Mouse (Mus musculus) CD4-positive, CD25-positive, alpha-beta regulatory T cell, adult 4 months (primary cell): ENCODE measurements around the gene Chil1. TPM values are rescaled to one million over a fixed set of nuclear protein-coding genes. Genes with fewer than 3 reads are reported as not detected.

ENCODE experiments used
- ATAC-seq: one replicate; pipeline ENCODE4 v1.8.0; 2017
- polyA plus RNA-seq, 2 experiments: library from polyadenylated mRNA; unstranded; fragments of 100-300 nt; shearing (Covaris generic); gene quantifications; one replicate each; pipeline ENCODE4 v1.2.1; 2017

Chil1 gene
- polyA plus RNA-seq, 2 experiments from 2014 or later = 0.51 to 0.94 TPM

DNA sequence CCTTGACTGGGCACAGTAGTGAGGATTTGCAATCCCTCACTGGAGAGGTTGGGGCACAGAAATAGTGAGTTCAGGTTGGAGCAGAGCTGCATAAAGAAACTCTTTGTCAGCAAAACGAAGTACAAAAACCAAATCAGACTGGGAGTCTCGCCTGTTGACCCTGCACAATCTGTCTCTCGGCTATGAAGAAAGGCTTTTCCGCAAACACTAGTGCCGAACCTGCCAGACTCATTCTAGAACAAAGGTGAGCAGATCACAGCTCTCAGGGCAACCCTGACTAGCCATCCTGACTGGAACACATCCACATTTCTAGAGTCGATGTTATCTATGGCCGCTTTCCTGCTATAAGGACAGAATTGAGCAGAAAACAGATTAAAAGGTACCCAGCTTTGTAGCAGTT, 8.9 kb upstream of the Chil1 start:
- ATAC-seq = no peak

- no peak for ATAC-seq
These were observed 4.0 kb upstream of the Chil1 start for GRCm38 (mm10) chr1:134177976-134178375.

- no peak for ATAC-seq
These were observed 2.1 kb downstream of the Chil1 start for GRCm38 (mm10) chr1:134184089-134184488.

- no peak for ATAC-seq
These were observed 6.2 kb downstream of the Chil1 start for GRCm38 (mm10) chr1:134188217-134188616.

GRCm38 (mm10) chr1:134188989-134189729, 7.2 kb downstream of the Chil1 start:
- ATAC-seq = peak; percentile 41

DNA sequence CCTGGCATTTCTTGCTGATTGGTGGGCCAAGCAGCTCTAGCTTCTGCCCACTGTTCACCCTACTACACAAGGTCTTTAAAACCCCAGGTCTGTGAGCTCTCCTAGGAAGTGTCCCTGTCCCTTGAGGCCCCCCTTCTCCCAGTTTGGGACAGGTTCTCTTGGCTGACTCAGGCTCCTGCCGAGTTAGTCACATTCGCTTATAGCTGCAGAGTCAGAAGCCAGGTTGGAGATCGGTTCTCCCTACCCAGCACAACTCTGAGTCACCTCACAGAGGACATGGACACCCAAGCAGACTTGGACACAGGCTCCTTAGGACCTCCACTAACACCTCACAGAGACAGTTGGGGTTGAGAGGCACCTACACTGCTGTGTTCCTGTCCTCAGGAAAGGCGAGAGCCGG, 9.2 kb downstream of the Chil1 start:
- ATAC-seq = no peak

DNA sequence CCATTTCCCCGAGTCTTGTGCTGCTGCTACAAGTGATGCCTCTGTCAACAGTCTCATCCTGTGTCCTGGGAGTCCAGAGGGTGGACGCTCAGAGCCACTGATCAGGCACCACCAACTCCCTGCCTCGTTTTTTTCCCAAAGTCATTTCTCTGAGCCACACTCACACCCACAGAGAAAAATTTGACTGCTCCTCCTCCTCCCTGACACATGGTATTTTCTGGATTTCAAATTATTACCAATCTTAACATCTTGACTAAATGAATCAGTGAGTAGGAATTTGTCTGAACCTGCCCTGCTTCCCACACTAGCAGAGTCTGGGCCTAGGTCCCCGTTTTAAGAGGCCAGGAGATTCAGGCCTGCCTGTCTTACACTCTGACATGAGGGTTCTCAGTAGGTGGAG, 10.0 kb downstream of the Chil1 start:
- ATAC-seq = no peak

- no peak for ATAC-seq
These were observed 11.2 kb downstream of the Chil1 start, which contains the start of gene Mybph for GRCm38 (mm10) chr1:134193126-134193525. Gene Mybph, plus strand, starts transcription at chr1:134193448.

- ATAC-seq = no peak
These were observed 11.8 kb downstream of the Chil1 start for GRCm38 (mm10) chr1:134193674-134194197.

DNA sequence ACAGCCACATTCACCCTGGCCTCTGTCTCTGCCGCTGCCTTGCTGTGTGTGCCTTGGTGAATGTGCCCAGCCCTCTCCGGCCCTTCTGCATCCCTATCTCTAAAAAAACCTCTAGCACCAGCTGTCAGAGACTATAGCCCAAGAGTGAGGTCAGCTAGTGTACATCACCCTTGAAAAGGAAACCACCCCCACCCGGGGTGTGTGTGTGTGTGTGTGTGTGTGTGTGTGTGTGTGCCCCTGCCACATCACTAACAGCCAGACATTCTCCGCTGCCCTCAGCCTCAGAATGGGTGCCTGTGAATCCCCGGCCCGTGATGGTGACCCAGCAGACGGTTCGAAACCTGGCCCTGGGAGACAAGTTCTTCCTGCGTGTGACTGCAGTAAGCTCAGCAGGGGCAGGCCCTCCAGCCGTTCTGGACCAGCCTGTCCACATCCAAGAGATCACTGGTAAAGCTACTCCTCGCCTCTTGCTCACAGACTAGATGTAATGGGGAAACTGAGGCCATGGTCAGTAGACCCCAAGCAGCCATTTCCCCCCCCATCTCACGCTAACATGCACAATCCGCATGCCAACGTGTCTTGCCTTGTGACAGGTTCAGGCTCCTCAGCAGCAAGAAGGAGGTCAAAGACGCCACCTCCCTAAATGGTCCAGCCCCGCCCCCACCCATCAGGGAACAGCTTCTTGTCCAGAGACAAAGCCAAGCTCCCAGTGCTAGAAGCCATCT, 12.5 kb downstream of the Chil1 start:
- no peak for ATAC-seq

GRCm38 (mm10) chr1:134195117-134195516, 13.1 kb downstream of the Chil1 start:
- ATAC-seq = no peak

DNA sequence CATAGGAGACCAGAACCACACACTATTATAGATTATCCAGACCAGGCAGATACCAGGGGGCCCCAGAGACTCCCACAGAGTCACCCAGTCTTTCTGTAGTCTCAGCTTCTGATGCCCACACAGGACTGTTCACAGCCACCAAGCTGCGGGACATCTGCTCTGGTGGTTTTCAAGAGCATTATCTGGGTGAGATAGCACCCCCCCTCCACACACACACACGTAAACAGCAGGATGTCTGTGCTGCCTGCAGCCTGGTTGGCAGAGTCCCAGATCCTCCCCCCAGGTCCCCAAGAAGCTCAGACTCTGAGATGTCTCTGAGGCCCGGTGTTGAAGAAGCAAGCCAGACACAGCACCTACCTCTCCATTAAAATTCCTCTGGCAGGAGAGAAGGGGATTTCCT, 13.6 kb downstream of the Chil1 start:
- ATAC-seq = peak; percentile 63

DNA sequence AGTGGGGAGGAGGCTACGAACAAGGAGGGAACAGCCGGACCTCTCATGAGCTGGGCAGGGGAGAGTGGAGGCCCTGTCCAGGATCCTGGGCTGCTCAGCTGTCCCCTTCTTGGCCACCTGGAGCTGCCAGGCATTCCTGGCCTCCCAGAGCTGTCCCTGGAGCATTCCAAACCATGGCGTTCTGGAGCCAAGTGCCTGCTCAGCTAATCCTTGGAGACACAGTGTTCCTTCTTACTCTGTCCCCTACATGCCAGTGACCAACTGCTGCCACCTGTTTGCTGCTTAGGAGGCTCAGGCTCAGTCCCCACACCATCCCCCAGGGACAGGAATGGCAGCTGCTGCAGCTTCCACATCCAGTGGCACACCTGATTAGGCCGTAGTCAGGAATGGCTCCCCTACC, 14.0 kb downstream of the Chil1 start:
- no peak for ATAC-seq

- peak; percentile 68 for ATAC-seq
These were observed 14.4 kb downstream of the Chil1 start for GRCm38 (mm10) chr1:134196386-134196785.

DNA sequence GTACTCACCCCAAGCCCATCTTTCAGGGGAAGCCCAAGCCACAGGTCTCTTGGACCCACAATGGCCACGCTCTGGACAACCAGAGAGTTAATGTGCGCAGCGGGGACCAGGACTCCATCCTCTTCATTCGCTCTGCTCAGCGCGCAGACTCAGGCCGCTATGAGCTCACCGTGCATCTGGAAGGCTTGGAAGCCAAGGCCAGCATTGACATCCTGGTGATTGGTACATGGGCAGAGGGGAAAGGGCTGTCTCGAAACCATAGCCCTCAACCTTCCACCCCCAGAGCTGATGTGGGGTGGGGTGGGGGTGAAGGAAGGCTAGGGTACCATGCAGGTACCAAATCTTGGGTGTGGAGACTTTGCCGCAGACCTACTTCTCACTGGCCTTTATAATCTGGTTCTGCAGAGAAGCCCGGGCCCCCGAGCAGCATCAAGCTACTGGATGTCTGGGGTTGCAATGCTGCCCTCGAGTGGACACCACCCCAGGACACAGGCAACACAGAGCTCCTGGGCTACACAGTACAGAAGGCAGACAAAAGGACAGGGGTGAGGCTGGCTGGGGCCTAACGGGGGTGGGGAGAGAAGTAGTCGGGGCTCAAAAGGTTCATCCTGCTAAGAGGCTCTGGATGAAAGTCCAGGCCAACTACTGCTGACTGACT, 15.5 kb downstream of the Chil1 start:
- ATAC-seq = no peak

- ATAC-seq = no peak
These were observed 16.4 kb downstream of the Chil1 start for GRCm38 (mm10) chr1:134198197-134198995.

DNA sequence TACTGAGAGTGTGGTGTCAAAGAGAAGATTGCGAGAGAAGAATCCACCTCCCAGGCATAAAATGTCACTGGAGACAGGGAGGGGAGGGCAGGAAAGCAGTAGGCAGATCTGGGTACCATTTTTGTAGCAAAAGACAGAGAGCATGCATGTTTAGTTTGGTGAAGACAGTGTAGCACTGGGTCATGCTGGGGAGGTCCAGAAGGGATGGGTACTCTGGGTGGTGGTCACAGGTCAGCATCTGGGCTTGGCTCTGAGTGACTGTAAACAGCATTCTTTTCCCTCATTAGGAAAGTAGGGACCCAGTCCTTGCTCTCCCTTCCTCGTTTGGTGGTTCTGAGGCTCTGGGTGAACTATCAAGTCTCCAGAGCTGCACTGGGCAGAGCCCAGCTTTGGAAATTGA, 18.5 kb downstream of the Chil1 start:
- ATAC-seq = no peak

DNA sequence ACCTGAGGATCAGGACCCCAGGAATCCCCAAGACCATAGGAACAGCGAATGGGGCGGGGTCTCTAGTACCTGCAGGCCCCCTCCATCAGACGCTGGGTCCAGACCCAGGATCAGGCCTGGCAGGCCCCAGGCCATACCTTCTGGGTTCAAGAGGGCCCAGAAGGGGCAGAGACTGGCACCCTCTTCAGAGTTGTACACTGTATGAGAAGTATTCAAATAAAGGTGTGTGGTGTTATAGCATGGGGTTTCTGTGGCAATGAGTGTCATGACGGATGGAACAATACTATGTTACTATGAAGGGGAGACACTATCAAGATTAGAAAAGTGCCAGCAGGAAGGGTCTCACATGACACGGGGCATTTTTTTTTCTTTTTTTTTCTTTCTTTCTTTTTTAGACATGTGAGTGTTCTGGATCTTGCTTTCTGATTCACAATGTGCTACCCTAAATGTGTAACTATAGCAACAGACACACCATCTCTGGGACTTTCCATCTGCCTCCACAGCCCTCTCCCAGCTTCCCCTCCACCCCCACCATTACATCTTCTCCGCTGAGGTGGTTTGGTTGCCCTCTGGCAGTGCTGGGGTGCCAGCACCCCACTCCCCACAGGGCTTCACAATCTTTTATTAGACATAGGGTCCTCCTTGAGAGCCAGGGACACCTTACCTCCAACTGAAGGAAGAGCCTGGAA, 19.2 kb downstream of the Chil1 start:
- peak; percentile 73 for ATAC-seq

DNA sequence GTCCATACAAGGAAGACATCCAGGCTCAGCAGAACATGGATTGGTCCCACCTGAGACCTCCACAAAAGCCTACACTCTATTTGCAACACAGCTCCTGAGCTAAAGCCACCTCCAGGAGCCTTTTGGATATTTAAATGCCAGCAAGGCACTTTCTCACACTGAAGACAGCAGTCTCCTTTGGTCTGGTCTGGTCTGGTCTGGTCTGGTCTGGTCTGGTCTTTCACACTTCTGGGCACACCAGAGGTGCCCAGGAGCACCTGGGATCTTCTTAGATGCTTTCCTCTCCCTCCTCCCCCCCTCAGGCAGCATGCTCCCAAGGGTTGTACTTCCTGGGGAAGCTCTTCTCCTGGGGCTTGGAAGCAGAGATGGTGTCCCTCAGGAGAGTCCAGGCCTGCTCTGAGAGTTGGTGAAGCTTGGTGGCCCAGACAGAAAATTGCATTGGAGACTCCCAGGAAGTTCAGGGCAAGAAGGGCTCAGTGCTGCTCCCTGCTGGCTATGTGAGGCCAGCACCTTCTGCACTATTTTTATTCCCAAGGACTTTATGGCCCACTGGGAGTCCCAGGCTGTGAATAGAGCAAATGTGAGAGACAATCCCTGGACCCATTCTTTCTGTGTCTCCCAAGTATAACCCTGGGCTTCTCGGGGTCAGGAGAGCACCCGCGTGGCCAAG, 19.9 kb downstream of the Chil1 start:
- ATAC-seq = peak; percentile 37

- no peak for ATAC-seq
These were observed 22.3 kb downstream of the Chil1 start for GRCm38 (mm10) chr1:134204230-134204629.

DNA sequence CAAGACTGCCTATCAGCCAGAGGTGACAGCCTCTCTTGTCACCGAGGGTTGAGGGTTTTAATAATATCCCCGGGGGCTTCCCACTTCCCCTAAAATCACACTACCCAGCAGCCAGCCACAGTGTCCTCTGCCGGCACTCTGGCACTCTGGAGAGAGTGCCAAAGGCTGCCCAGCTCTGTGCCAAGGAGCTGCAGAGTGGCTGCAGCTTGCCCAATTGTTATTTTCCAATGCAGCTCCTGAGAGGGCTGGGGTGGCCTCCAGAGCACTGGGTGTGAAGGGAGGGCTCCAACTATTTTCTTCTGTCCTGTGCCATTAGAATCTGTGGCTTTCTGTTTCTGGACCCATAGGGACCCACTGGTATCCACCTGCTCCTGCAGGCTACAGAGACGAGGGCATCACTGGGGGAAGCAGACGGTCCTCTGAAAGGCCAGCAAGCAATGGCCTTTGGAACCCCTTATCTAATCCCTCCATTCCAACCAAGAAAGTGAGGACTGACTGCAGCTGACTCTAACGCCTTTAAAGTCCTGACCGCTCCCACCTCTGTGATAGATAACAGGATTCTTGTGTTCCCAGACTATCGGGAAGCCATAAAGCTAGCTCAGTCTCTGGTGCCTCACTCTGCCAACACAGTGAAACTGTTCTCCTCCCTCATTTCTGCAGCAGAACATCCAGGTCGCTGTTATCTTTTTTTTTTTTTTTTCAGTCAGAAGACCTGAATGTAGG, 23.5 kb downstream of the Chil1 start:
- ATAC-seq = no peak
